11 mouse cellular contexts compared by ENCODE assay signal in the genomic region with DNA sequence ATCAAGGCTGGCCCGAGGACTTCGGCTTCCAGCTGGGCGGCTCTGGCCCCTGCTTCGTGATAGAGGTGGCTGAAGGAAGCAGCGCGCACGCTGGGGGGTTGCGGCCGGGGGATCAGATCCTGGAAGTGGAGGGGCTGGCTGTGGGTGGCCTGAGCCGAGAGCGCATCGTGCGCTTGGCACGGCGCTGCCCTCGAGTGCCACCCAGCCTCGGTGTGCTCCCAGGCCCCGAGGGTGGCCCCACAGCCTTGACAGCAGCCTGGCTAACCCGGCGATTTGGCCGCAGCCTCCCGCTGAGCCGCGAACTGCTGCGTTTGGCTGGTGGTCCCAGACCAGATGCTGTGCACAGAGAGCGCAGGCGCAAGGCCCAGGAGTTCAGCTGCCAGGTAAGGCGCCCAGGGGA. TPM values are rescaled to one million over a fixed set of nuclear protein-coding genes. Genes with fewer than 3 reads are reported as not detected.
DNase-seq lines count a peak whose midpoint lies in the region; ATAC-seq lines count a peak whose summit lies in the region.
"Had no signal": no experiment of that assay in that cellular context is flagged by ENCODE, and none has a peak within 500 bp of the region (broad histone marks: within the 10 kb centered on the region; RNA-seq: fewer than 3 reads in every experiment).

No protein-coding gene starts in this region.

- no peak; the same call in 1 of the 2 replicates for ATAC-seq in kidney, embryonic 15.5 days (replicated peaks; ENCODE audit: low FRiP score)
- no peak for ATAC-seq in embryonic facial prominence, embryonic 11.5 days (replicated peaks; ENCODE audit: insufficient number of reproducible peaks, low FRiP score, low TSS enrichment, low read depth)
- ATAC-seq in hindbrain, embryonic 15.5 days (ENCODE audit: low FRiP score, low read depth) = no peak
- ATAC-seq in neural tube, embryonic 13.5 days (ENCODE audit: low read depth) = no peak

- H3K9me3 ChIP-seq in kidney, embryonic 15.5 days (replicated peaks) = no peaks in the 10 kb centered on the region; the same call in 1 of the 2 replicates
- no peaks in the 10 kb centered on the region for H3K9me3 ChIP-seq in embryonic facial prominence, embryonic 11.5 days (replicated peaks; ENCODE audit: control insufficient read depth, low read length)
- H3K9me3 ChIP-seq in hindbrain, embryonic 15.5 days = peaks cover 2% of the 10 kb centered on the region; the same call in 1 of the 2 replicates
- H3K9me3 ChIP-seq in neural tube, embryonic 13.5 days = peaks cover 3% of the 10 kb centered on the region; the same call in 1 of the 2 replicates

- H3K4me3 ChIP-seq in kidney, embryonic 15.5 days (replicated peaks) = peak overlapping the region; percentile 22
- H3K4me3 ChIP-seq in embryonic facial prominence, embryonic 11.5 days (ENCODE audit: low read depth, low read length) = peak overlapping the region; percentile 2; the same call in 1 of the 2 replicates
- peak overlapping the region; percentile 18 for H3K4me3 ChIP-seq in hindbrain, embryonic 15.5 days
- H3K4me3 ChIP-seq in neural tube, embryonic 13.5 days = peak overlapping the region; percentile 15

- peak overlapping the region; percentile 54 for H3K4me2 ChIP-seq in kidney, embryonic 15.5 days
- H3K4me2 ChIP-seq in embryonic facial prominence, embryonic 11.5 days (ENCODE audit: low read depth, low read length) = peak overlapping the region; percentile 36
- H3K4me2 ChIP-seq in hindbrain, embryonic 15.5 days = peak overlapping the region; percentile 44
- peak overlapping the region; percentile 46 for H3K4me2 ChIP-seq in neural tube, embryonic 13.5 days

- H3K36me3 ChIP-seq in kidney, embryonic 15.5 days = no peaks in the 10 kb centered on the region
- no peaks in the 10 kb centered on the region for H3K36me3 ChIP-seq in embryonic facial prominence, embryonic 11.5 days (replicated peaks; ENCODE audit: control insufficient read depth, insufficient read depth, low read depth, low read length)
- H3K36me3 ChIP-seq in hindbrain, embryonic 15.5 days = no peaks in the 10 kb centered on the region
- no peaks in the 10 kb centered on the region for H3K36me3 ChIP-seq in neural tube, embryonic 13.5 days

- intact Hi-C loops in left cerebral cortex, postnatal 14 days (cut with DNase I) = no loop called here

- DNase-seq in kidney, postnatal 10 days = no peak
- DNase-seq in embryonic facial prominence, embryonic 11.5 days (ENCODE audit: low spot score) = no peak
- DNase-seq in left cerebral cortex, postnatal 14 days (ENCODE audit: low spot score in 2 of 2) = no peak
- no peak for DNase-seq in layer of hippocampus, postnatal 25 days (ENCODE audit: extremely low spot score in 1 of 2, low spot score in 1 of 2)
- no peak for DNase-seq in urinary bladder, postnatal 14 days (ENCODE audit: low spot score)
- DNase-seq: kidney, adult 9 months; spleen, adult 18-20 months had no signal

- peaks cover 48% of the 10 kb centered on the region for H3K27me3 ChIP-seq in kidney, embryonic 15.5 days
- H3K27me3 ChIP-seq in embryonic facial prominence, embryonic 11.5 days (ENCODE audit: control insufficient read depth, insufficient read depth, low read length) = peaks cover 7% of the 10 kb centered on the region
- peaks cover 6% of the 10 kb centered on the region; the same call in 1 of the 2 replicates for H3K27me3 ChIP-seq in hindbrain, embryonic 15.5 days
- H3K27me3 ChIP-seq in neural tube, embryonic 13.5 days = peaks cover 38% of the 10 kb centered on the region

- peaks cover 9% of the 10 kb centered on the region for H3K4me1 ChIP-seq in kidney, embryonic 15.5 days
- peaks cover 4% of the 10 kb centered on the region for H3K4me1 ChIP-seq in embryonic facial prominence, embryonic 11.5 days (ENCODE audit: control insufficient read depth, insufficient read depth, low read length)
- peaks cover 6% of the 10 kb centered on the region for H3K4me1 ChIP-seq in hindbrain, embryonic 15.5 days (replicated peaks)
- H3K4me1 ChIP-seq in neural tube, embryonic 13.5 days (replicated peaks) = peaks cover 6% of the 10 kb centered on the region

- 4% methylated on average over 28 of the region's 28 CpGs for WGBS in kidney, embryonic 15.5 days
- WGBS in embryonic facial prominence, embryonic 11.5 days = 4% methylated on average over 24 of the region's 28 CpGs
- 2% methylated on average over 28 of the region's 28 CpGs for WGBS in hindbrain, embryonic 15.5 days
- WGBS in neural tube, embryonic 13.5 days = 7% methylated on average over 28 of the region's 28 CpGs

- no peak overlapping the region for H3K27ac ChIP-seq in kidney, embryonic 15.5 days
- no peak overlapping the region for H3K27ac ChIP-seq in embryonic facial prominence, embryonic 11.5 days (replicated peaks; ENCODE audit: low read depth, low read length)
- H3K27ac ChIP-seq in hindbrain, embryonic 15.5 days (replicated peaks) = no peak overlapping the region
- H3K27ac ChIP-seq in neural tube, embryonic 13.5 days (replicated peaks) = no peak overlapping the region

- no peak overlapping the region for H3K9ac ChIP-seq in kidney, embryonic 15.5 days
- H3K9ac ChIP-seq in embryonic facial prominence, embryonic 11.5 days (replicated peaks; ENCODE audit: low read length) = peak overlapping the region; percentile 48; the same call in 1 of the 2 replicates
- H3K9ac ChIP-seq in hindbrain, embryonic 15.5 days = no peak overlapping the region
- H3K9ac ChIP-seq in neural tube, embryonic 13.5 days = peak overlapping the region; percentile 12; the same call in 1 of the 2 replicates

RNA-seq across cellular contexts. Expression of a gene that starts 0.4 kb away (rescaled TPM):
- polyA plus RNA-seq in kidney, embryonic 15.5 days (2015; fragmentation: Nextera tagmentation; extraction: Ambion mirVana) = 0.14 TPM in 1 of 2 replicates, not detected in the other
- polyA plus RNA-seq in embryonic facial prominence, embryonic 11.5 days (2014; fragmentation: Nextera tagmentation; extraction: Ambion mirVana) = 0.36 and 0.59 TPM in 2 replicates
- polyA plus RNA-seq in hindbrain, embryonic 15.5 days (2015; fragmentation: Nextera tagmentation; extraction: Ambion mirVana) = 0.47 and 0.48 TPM in 2 replicates
- 0.54 TPM in 1 of 2 replicates, not detected in the other for polyA plus RNA-seq in neural tube, embryonic 13.5 days (2015; fragmentation: Nextera tagmentation; extraction: Ambion mirVana)
- 1 to 10 TPM; 1.4 to 1.9 TPM for total RNA-seq in left cerebral cortex, postnatal 14 days (2021)
- 1 to 10 TPM; 1.1 to 1.4 TPM for total RNA-seq in layer of hippocampus, postnatal 25 days (2021)
- total RNA-seq: megakaryocyte progenitor cell, adult 5-6 weeks had no signal

RNA-seq across cellular contexts. Expression of a gene that starts 28.5 kb away (rescaled TPM):
- polyA plus RNA-seq in kidney, embryonic 15.5 days (2015; fragmentation: Nextera tagmentation; extraction: Ambion mirVana) = 74.3 and 76.4 TPM in 2 replicates
- 76.3 and 77.3 TPM in 2 replicates for polyA plus RNA-seq in embryonic facial prominence, embryonic 11.5 days (2014; fragmentation: Nextera tagmentation; extraction: Ambion mirVana)
- polyA plus RNA-seq in hindbrain, embryonic 15.5 days (2015; fragmentation: Nextera tagmentation; extraction: Ambion mirVana) = 66.1 and 69.8 TPM in 2 replicates
- polyA plus RNA-seq in neural tube, embryonic 13.5 days (2015; fragmentation: Nextera tagmentation; extraction: Ambion mirVana) = 71.3 and 74.0 TPM in 2 replicates
- total RNA-seq in left cerebral cortex, postnatal 14 days (2021) = 10 to 100 TPM; 35.8 to 37.4 TPM
- 10 to 100 TPM; 41.8 to 49.9 TPM for total RNA-seq in layer of hippocampus, postnatal 25 days (2021)

RNA-seq across cellular contexts. Expression of a gene that starts 42.4 kb away (rescaled TPM):
- 39.9 and 43.6 TPM in 2 replicates for polyA plus RNA-seq in kidney, embryonic 15.5 days (2015; fragmentation: Nextera tagmentation; extraction: Ambion mirVana)
- 35.5 and 41.1 TPM in 2 replicates for polyA plus RNA-seq in embryonic facial prominence, embryonic 11.5 days (2014; fragmentation: Nextera tagmentation; extraction: Ambion mirVana)
- 31.7 and 32.7 TPM in 2 replicates for polyA plus RNA-seq in hindbrain, embryonic 15.5 days (2015; fragmentation: Nextera tagmentation; extraction: Ambion mirVana)
- 35.7 and 38.0 TPM in 2 replicates for polyA plus RNA-seq in neural tube, embryonic 13.5 days (2015; fragmentation: Nextera tagmentation; extraction: Ambion mirVana)
- total RNA-seq in left cerebral cortex, postnatal 14 days (2021) = 10 to 100 TPM; 22.2 to 22.3 TPM
- total RNA-seq in layer of hippocampus, postnatal 25 days (2021) = 10 to 100 TPM; 23.4 to 25.2 TPM

RNA-seq across cellular contexts. Expression of a gene that starts 46.1 kb away (rescaled TPM):
- polyA plus RNA-seq in kidney, embryonic 15.5 days (2015; fragmentation: Nextera tagmentation; extraction: Ambion mirVana) = 344 and 350 TPM in 2 replicates
- 246 and 261 TPM in 2 replicates for polyA plus RNA-seq in embryonic facial prominence, embryonic 11.5 days (2014; fragmentation: Nextera tagmentation; extraction: Ambion mirVana)
- 130 and 133 TPM in 2 replicates for polyA plus RNA-seq in hindbrain, embryonic 15.5 days (2015; fragmentation: Nextera tagmentation; extraction: Ambion mirVana)
- 161 and 179 TPM in 2 replicates for polyA plus RNA-seq in neural tube, embryonic 13.5 days (2015; fragmentation: Nextera tagmentation; extraction: Ambion mirVana)
- 10 to 100 TPM; 41.3 to 43.4 TPM for total RNA-seq in left cerebral cortex, postnatal 14 days (2021)
- total RNA-seq in layer of hippocampus, postnatal 25 days (2021) = 10 to 100 TPM; 34.6 to 39.0 TPM

Comparison
In these comparisons a context has a peak if more than half of its experiments do, and no peak if none do; other contexts are left out.
1. H3K9ac ChIP-seq: peak in embryonic facial prominence, embryonic 11.5 days (single experiment) and neural tube, embryonic 13.5 days (single experiment); none in kidney, embryonic 15.5 days (single experiment) and hindbrain, embryonic 15.5 days (single experiment).
2. Peak in every context shown above with its lines, with median percentiles within 50 percentile points of each other: H3K4me2 ChIP-seq and H3K4me3 ChIP-seq.